19 mouse cellular contexts compared by ENCODE assay signal in the genomic region with DNA sequence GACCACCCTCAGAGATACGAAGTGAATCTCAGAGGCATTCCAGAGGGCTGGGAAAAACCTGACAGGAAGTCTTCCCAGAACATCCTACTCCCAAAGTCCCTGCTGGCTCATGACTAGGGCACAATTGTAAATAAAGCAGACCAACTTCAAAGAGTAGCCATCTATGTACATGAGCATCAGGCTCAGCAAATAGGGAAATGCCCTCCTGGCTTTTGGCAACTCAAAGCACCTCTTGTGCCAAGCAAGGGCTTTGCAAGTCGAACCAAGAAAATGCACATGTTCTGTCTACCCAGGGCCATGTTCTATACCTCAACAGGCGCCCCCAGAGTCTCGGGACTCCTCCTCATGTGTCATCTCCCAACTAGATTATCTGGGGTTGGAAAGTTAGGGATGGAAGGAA.
"Had no signal": no experiment of that assay in that cellular context is flagged by ENCODE, and none has a peak within 500 bp of the region (broad histone marks: within the 10 kb centered on the region; RNA-seq: fewer than 3 reads in every experiment).

No protein-coding gene starts in this region.

- H3K9me3 ChIP-seq: kidney, embryonic 15.5 days; limb, embryonic 12.5 days; limb, embryonic 15.5 days; liver, embryonic 13.5 days; megakaryocyte, embryonic 14.5 days; midbrain, embryonic 12.5 days; midbrain, embryonic 15.5 days; neural tube, embryonic 13.5 days; stomach, embryonic 15.5 days had no signal

- H3K36me3 ChIP-seq: kidney, embryonic 15.5 days; limb, embryonic 12.5 days; limb, embryonic 15.5 days; liver, embryonic 13.5 days; midbrain, embryonic 12.5 days; midbrain, embryonic 15.5 days; neural tube, embryonic 13.5 days; stomach, embryonic 15.5 days had no signal

- H3K4me2 ChIP-seq: kidney, embryonic 15.5 days; limb, embryonic 12.5 days; limb, embryonic 15.5 days; liver, embryonic 13.5 days; midbrain, embryonic 12.5 days; midbrain, embryonic 15.5 days; neural tube, embryonic 13.5 days; stomach, embryonic 15.5 days had no signal

- DNase-seq: kidney, adult 2 months; kidney, postnatal 10 days; kidney, postnatal 4 days; left cerebral cortex, postnatal 4 days; liver, embryonic 13.5 days; lung, postnatal 14 days; retina, postnatal 1 day; right cerebral cortex, postnatal 25 days; spleen, adult 18-20 months; thymus, postnatal 25 days had no signal

- H3K9ac ChIP-seq: kidney, embryonic 15.5 days; limb, embryonic 12.5 days; limb, embryonic 15.5 days; liver, embryonic 13.5 days; midbrain, embryonic 12.5 days; midbrain, embryonic 15.5 days; neural tube, embryonic 13.5 days; stomach, embryonic 15.5 days had no signal

- H3K27ac ChIP-seq: kidney, embryonic 15.5 days; limb, embryonic 12.5 days; limb, embryonic 15.5 days; liver, embryonic 13.5 days; midbrain, embryonic 12.5 days; midbrain, embryonic 15.5 days; neural tube, embryonic 13.5 days; stomach, embryonic 15.5 days had no signal

- ATAC-seq: intestine, postnatal 0 days; midbrain, embryonic 15.5 days had no signal

- H3K4me3 ChIP-seq: kidney, embryonic 15.5 days; limb, embryonic 12.5 days; limb, embryonic 15.5 days; liver, embryonic 13.5 days; megakaryocyte, embryonic 14.5 days; midbrain, embryonic 12.5 days; midbrain, embryonic 15.5 days; neural tube, embryonic 13.5 days; stomach, embryonic 15.5 days had no signal

- H3K27me3 ChIP-seq: kidney, embryonic 15.5 days; limb, embryonic 12.5 days; limb, embryonic 15.5 days; megakaryocyte, embryonic 14.5 days; midbrain, embryonic 12.5 days; neural tube, embryonic 13.5 days; stomach, embryonic 15.5 days had no signal
